Mouse (Mus musculus): ENCODE results near the gene Ppm1h. TPM values are rescaled to one million over a fixed set of nuclear protein-coding genes. Genes with fewer than 3 reads are reported as not detected.

Ppm1h gene
- total and polyA plus RNA-seq, 3 experiments: 1.2 to 1.3 (median 1.3) TPM

DNA sequence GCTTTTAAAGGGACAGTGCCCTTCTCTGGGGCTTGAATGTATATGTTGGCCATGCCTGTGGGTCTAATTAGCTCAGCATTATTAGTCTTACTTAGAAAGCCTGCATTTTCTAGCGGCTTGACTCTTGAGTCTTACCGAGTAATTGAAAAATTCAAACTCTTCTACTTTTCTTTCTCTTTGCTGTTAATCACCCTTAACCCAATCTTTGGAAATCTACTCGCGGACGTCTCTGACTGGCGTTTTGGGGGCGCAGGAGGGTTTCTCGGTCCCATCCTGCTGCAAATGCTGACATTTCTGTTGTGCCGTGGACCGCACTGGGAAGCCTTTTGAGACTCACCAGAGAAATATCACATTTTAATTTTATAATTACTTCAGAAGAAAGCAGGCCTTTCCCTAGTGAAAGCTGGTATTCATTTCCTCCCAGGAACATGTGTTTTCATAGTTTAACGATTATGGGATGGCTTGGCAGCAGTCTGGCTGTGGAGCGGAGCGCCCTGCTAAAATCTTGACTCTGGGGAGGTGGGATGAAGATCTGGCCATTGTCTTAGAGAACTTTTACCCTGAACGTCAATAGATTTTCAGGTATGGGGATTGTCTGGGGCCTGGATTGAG, 208.5 kb downstream of the Ppm1h start:
- TF ChIP-seq POLR2A (IDR thresholded peaks at IDR 0.05; ENCODE audit: low read depth, low read length) (no peak), TBP (conservative IDR thresholded peaks at IDR 0.05; ENCODE audit: low read depth, low read length) (no peak), NRF1 (IDR thresholded peaks at IDR 0.05; ENCODE audit: low read depth, low read length) (no peak), EP300 (IDR thresholded peaks at IDR 0.05; ENCODE audit: low read length) (no peak), CTCF (conservative IDR thresholded peaks at IDR 0.05 in 1 of 2, IDR thresholded peaks at IDR 0.05 in 1 of 2; ENCODE audit: low read depth in 2 of 2, low read length in 2 of 2) (no peak), HCFC1 (IDR thresholded peaks at IDR 0.05; ENCODE audit: low read depth, low read length) (no peak), TCF12 (IDR thresholded peaks at IDR 0.05; ENCODE audit: low read depth, low read length) (no peak), MYC (IDR thresholded peaks at IDR 0.05; ENCODE audit: low read depth, low read length) (no peak), RAD21 (IDR thresholded peaks at IDR 0.05; ENCODE audit: low read depth, low read length) (no peak), KAT2A (IDR thresholded peaks at IDR 0.05; ENCODE audit: insufficient replicate concordance, low read length) (no peak), GABPA (IDR thresholded peaks at IDR 0.05; ENCODE audit: insufficient replicate concordance, low read depth, low read length) (no peak), MAFK (IDR thresholded peaks at IDR 0.05; ENCODE audit: insufficient replicate concordance, low read length) (no peak), MXI1 (IDR thresholded peaks at IDR 0.05; ENCODE audit: low read depth, low read length) (no peak), CHD1 (IDR thresholded peaks at IDR 0.05; ENCODE audit: low read depth, low read length) (no peak), USF1 (IDR thresholded peaks at IDR 0.05; ENCODE audit: low read depth, low read length) (no peak), MAZ (IDR thresholded peaks at IDR 0.05; ENCODE audit: low read depth, low read length) (no peak), ZC3H11A (IDR thresholded peaks at IDR 0.05; ENCODE audit: low read depth, low read length) (no peak), E2F4 (IDR thresholded peaks at IDR 0.05; ENCODE audit: insufficient replicate concordance, low read depth, low read length) (no peak)
- no peak overlapping the region for H3K4me2 ChIP-seq (ENCODE audit: insufficient read depth, low read depth, poor library complexity, severe bottlenecking)
- H3K4me3 ChIP-seq (replicated peaks in 1 of 3; ENCODE audit: low read depth in 2 of 3, low read length in 2 of 3, poor library complexity in 1 of 3): no peak overlapping the region
- in situ Hi-C loops (cut with MboI; ENCODE audit: low pct_ligation_motif_present, low pct_unique_long_range_greater_than_20kb, low sequenced_read_pairs) (no loop called here), dilution Hi-C loops (cut with MboI; ENCODE audit: extremely low pct_ligation_motif_present, extremely low pct_unique_long_range_greater_than_20kb, low sequenced_read_pairs) (no loop called here)
- H3K36me3 ChIP-seq (replicated peaks in 1 of 2; ENCODE audit: control insufficient read depth in 1 of 2, insufficient read depth in 1 of 2, low read length in 1 of 2): no peaks in the 10 kb centered on the region
- no peaks in the 10 kb centered on the region for H3K27me3 ChIP-seq (replicated peaks)
- no peaks in the 10 kb centered on the region for H3K9me3 ChIP-seq (replicated peaks; ENCODE audit: low read length)
- no peak overlapping the region for H3K9ac ChIP-seq (ENCODE audit: insufficient read depth, low read depth)
- no peaks in the 10 kb centered on the region for H3K4me1 ChIP-seq (ENCODE audit: control insufficient read depth in 1 of 2, insufficient read depth in 2 of 2)
- H3K27ac ChIP-seq (ENCODE audit: insufficient read depth, low read depth): no peak overlapping the region
- no peak for DNase-seq (ENCODE audit: extremely low read depth)
- H3K79me2 ChIP-seq (replicated peaks; ENCODE audit: control insufficient read depth, extremely low read depth, insufficient read depth, poor library complexity, severe bottlenecking): no peaks in the 10 kb centered on the region

- Histone ChIP-seq H3K4me3 (replicated peaks in 1 of 3; ENCODE audit: low read depth in 2 of 3, low read length in 2 of 3, poor library complexity in 1 of 3) (no peak overlapping the region), H3K4me2 (ENCODE audit: insufficient read depth, low read depth, poor library complexity, severe bottlenecking) (no peak overlapping the region), H3K79me2 (replicated peaks; ENCODE audit: control insufficient read depth, extremely low read depth, insufficient read depth, poor library complexity, severe bottlenecking) (no peaks in the 10 kb centered on the region), H3K9me3 (replicated peaks; ENCODE audit: low read length) (no peaks in the 10 kb centered on the region), H3K27me3 (replicated peaks) (no peaks in the 10 kb centered on the region), H3K36me3 (replicated peaks in 1 of 2; ENCODE audit: control insufficient read depth in 1 of 2, insufficient read depth in 1 of 2, low read length in 1 of 2) (no peaks in the 10 kb centered on the region), H3K4me1 (ENCODE audit: control insufficient read depth in 1 of 2, insufficient read depth in 2 of 2) (no peaks in the 10 kb centered on the region), H3K9ac (ENCODE audit: insufficient read depth, low read depth) (no peak overlapping the region), H3K27ac (ENCODE audit: insufficient read depth, low read depth) (no peak overlapping the region)
- DNase-seq (ENCODE audit: extremely low read depth): no peak
- TF ChIP-seq TCF12 (IDR thresholded peaks at IDR 0.05; ENCODE audit: low read depth, low read length) (no peak), USF2 (conservative IDR thresholded peaks at IDR 0.05; ENCODE audit: low read depth, low read length) (no peak), ELF1 (IDR thresholded peaks at IDR 0.05; ENCODE audit: low read depth, low read length) (no peak), MXI1 (IDR thresholded peaks at IDR 0.05; ENCODE audit: low read depth, low read length) (no peak), PAX5 (IDR thresholded peaks at IDR 0.05; ENCODE audit: low read length) (no peak), CHD1 (IDR thresholded peaks at IDR 0.05; ENCODE audit: low read depth, low read length) (no peak), TBP (conservative IDR thresholded peaks at IDR 0.05; ENCODE audit: low read depth, low read length) (no peak), IRF4 (IDR thresholded peaks at IDR 0.05; ENCODE audit: low read depth, low read length) (no peak), ZKSCAN1 (IDR thresholded peaks at IDR 0.05; ENCODE audit: borderline replicate concordance, low read depth, low read length) (no peak), POLR2AphosphoS2 (IDR thresholded peaks at IDR 0.05; ENCODE audit: low read depth, low read length) (no peak), KAT2A (IDR thresholded peaks at IDR 0.05; ENCODE audit: insufficient replicate concordance, low read length) (no peak), ZC3H11A (IDR thresholded peaks at IDR 0.05; ENCODE audit: low read depth, low read length) (no peak), CTCF (conservative IDR thresholded peaks at IDR 0.05 in 1 of 2, IDR thresholded peaks at IDR 0.05 in 1 of 2; ENCODE audit: low read depth in 2 of 2, low read length in 2 of 2) (no peak), ZMIZ1 (IDR thresholded peaks at IDR 0.05; ENCODE audit: low read depth, low read length) (no peak)
- in situ Hi-C loops (cut with MboI; ENCODE audit: low pct_ligation_motif_present, low pct_unique_long_range_greater_than_20kb, low sequenced_read_pairs) (no loop called here), dilution Hi-C loops (cut with MboI; ENCODE audit: extremely low pct_ligation_motif_present, extremely low pct_unique_long_range_greater_than_20kb, low sequenced_read_pairs) (no loop called here)
These were observed 209.1 kb downstream of the Ppm1h start for GRCm38 (mm10) chr10:122887528-122888183.
